Mouse (Mus musculus) layer of hippocampus, adult 9-10 months (tissue): ENCODE measurements around the gene Phf11b.
A peak's percentile ranks its signal among the peaks of the same experiment; 100 is the strongest.
"Not testable (repeated sequence)": the region's sequence is repeated elsewhere in the genome, so short reads cannot be mapped to it uniquely, and the experiment has no call there.

Experiments used
- DNase-seq: peaks from one replicate; pipeline ENCODE4 v3.0.0; 2022; ENCODE audit warnings: low spot score

Gene Phf11b

DNA sequence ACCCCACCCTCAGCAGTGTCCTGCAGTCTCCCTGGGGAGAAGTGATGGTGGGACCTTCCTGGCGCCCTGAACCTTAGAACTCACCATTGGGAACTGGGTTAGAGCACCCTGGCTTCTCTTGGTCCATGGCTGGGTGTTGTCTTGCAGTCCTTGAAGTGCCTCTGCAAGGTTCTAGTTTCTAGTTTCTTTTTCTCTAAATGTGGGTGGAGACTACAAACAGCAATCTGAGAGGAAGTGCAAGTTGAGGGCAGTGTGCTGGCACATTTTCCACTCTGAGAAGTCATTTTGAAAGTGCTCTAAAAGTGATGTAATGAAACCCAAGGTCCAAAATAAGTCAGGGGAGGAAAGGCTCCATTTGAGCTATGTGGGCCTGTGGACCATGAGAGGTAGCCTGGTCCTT, at the start of gene Phf11b:
Gene Phf11b, minus strand, starts transcription at position 163 of the 400 bp plus-strand sequence.
- DNase-seq, result peak; percentile 20

DNA sequence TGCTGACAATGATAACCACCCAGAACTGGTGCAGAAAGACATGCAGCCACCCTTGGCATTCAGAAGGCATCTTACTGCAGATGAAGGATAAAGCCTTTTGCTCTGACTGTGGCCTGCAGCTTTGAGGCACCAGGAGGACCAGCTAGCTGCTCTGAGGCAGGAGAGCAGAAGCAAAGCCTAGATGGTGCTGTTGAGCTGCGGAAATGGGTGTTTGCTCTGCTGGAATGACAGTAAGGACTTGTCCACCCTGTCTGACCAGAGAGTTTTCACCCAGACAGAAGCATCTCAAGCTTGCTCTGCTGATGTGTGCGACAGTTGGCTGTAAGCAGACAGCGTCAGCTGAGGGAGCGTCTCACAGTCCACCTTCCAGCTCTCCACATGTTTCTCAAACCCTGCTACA, 49.0 kb upstream of the Phf11b start:
- peak; percentile 38 for DNase-seq

DNA sequence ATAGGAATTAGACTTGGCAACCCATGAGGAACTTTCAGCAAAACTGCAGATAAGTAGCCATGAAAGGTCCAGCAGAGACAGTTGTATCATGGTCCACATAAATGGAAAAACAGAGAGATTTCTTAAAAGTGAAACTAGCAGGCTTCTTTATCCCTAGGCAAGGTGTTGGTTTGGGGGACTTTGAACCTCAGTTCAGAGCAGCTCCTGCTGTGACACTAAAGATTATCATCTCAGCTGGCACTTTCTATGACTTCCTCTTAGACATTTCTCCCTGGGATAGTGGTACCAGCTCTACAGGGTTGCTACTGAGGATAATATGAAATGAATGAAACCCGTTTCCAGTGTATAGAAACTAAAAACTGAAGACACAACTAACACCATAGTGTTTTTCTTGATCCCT, 48.4 kb upstream of the Phf11b start:
- DNase-seq, result no peak

DNA sequence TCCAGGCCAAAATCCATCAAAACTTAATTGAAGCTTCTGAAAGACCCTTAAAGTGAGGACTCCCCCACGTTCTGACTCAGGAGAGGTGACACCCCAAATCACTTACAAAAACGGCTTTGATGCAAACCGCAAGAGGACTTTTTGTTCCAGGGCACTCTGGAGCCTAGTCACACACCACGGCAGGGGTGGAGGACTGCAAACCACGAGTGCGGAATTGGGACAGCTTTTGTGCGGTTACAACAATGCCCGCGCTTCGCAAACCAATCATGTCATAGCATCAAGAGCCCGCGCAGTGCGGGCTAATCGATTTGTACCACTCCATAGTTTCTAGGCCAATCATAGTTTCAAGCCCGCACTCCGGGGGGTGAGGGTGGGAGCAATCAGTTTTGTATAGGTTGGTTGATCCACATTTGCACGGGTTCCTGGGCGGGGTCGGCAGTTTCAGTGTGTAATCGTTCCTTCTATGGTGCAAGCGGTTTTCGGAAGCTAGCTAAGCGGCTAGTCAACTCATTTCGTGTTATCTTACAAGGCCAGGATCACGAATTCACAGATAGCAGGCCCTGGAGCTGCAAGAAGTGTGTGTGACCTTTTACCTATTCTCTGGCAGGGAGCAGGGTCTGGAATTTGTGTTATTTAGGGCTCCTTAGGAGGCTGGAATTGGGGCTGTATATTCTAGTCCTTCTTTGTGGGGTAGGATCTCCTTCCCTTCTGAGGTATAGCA, 29.4 kb upstream of the Phf11b start:
- no peak for DNase-seq

DNA sequence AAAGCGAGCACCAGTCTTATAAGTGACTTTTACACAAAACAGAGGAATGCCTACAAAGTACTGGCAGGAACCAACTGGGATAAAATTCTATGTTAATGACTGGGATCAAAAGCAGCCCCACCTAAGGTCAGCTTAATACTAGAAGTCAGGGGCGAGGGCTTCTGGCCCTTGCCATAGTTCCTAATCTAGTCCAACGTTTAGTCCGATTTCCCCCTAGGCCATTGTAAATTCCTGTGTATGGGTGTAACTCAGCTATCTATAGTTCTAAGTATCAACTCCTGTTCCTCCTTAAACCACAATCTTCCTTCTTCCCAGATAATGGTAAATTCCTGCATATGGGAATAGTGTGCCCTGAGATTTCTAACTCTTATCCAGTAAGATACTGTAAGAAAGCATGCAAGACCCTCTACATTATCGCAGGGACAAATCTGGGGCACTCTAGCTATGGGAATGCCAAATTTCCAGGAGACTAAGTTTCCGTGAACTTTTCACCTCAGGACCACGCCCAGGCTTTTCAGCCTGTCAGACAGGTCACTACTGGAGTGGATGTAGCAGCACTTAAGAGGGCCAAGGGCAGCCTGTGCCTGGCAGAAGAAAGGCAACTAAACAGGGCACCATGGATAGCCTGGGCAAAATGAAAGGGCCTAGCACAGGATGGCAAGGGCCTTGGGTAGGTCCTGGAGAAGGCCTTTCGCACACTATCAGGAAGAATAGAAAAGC, 25.4 kb upstream of the Phf11b start:
- DNase-seq, result no peak

DNA sequence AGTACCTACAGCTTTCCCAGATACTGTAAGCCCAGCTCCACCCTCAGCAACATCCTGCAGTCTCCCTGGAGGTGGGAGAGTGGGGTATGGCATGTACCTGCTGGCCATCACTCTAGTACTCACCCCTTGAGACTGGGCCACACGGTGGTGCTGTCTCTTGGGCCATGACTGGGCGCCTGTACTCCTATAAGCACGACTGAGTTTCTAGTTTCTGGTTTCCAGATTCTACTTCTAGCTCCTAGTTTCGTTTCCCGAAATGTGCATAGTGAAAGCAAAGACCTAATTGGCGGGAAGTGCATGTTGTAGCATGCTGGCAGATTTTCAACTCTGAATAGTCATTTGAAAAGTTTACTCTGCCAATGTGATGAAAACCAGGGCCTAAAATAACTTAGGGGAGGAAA, 24.1 kb upstream of the Phf11b start, which contains the start of gene Phf11d:
Gene Phf11d, minus strand, starts transcription at position 227 of the 401 bp plus-strand sequence.
- DNase-seq, result peak; percentile 53

DNA sequence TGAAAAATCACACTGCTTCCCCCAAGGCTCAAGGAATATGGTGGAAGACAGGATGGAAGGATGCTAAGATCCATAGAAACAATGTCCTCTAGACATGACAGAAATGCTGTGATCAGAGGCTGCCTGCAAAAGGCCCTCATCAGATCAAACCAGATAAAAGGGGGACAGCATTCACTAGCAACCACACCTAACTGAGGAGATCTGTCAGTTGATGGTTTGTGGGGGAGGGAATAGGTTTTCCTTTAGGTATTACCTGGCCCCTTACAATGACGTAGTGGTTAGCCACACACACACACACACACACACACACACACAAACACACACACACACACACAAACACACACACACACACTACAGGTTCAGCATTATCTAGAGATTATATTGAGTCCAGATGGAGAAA, 1.6 kb downstream of the Phf11b start:
- no peak for DNase-seq

DNA sequence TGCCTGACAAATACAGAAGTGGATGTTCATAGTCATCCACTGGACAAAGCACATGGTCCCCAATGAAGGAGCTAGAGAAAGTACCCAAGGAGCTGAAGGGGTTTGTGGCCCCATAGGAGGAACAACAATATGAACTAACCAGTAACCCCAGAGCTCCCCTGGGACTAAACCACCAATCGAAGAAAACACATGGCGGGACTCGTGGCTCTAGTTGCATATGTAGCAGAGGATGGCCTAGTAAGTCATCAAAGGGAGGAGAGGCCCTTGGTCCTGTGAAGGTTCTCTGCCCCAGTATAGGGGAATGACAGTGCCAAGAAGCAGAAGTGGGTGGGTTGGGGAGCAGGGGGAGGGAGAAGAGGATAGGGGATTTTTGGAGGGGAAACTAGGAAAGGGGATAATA, 5.1 kb downstream of the Phf11b start:
- DNase-seq, result not testable (repeated sequence)

DNA sequence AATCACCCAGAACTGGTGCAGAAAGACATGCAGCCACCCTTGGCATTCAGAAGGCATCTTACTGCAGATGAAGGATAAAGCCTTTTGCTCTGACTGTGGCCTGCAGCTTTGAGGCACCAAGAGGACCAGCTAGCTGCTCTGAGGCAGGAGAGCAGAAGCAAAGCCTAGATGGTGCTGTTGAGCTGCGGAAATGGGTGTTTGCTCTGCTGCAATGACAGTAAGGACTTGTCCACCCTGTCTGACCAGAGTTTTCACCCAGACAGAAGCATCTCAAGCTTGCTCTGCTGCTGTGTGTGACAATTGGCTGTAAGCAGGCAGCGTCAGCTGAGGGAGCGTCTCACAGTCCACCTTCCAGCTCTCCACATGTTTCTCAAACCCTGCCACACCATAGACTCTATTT, 10.7 kb downstream of the Phf11b start:
- peak; percentile 18 for DNase-seq

DNA sequence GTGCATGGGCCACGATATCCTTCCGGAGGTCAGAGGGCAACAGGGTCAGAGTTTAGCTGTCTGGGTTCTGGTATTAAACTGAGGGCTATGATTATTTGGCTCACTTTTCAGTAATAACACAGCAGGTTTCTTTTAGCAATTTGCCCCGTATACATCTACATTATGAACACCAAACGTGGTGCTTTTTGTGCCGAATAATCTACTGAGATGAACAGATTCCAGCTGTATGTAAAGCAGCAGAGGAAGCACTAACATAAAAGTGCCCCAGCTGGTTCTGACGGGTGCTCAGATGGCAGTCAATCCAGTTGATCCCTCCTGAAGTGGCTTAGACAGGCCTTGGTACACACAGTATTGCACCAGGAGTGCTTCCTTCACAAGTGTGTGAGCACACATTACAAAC, 21.2 kb downstream of the Phf11b start:
- DNase-seq, result not testable (repeated sequence)

DNA sequence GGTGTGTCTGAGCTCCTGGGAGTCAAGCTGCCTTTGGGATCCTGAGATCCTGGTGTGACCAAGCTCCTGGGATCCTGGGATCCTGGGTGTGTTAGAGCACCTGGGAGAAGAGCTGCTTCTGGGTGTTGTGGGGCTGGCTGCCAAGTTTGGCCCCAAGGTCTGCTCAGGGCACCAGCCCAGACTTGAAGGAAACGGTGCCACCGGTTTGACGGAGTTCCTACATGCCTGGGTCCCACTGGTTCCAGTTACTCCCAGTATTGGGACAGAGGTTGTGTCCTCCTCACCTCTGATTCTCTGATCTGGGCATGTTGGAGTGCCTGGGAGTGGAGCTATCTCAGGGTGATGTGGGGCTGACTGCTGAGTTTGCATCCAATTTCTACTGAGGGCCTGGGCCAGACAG, 22.1 kb downstream of the Phf11b start:
- DNase-seq, result not testable (repeated sequence)

DNA sequence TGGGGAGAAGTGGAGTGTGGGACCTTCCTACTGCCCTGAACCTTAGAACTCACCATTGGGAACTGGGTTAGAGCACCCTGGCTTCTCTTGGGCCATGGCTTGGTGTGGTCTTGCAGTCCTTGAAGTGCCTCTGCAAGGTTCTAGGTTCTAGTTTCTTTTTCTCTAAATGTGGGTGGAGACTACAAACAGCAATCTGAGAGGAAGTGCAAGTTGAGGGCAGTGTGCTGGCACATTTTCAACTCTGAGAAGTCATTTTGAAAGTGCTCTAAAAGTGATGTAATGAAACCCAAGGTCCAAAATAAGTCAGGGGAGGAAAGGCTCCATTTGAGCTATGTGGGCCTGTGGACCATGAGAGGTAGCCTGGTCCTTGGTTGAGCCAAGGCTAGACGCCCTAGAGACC, 43.8 kb downstream of the Phf11b start, which contains the start of gene Phf11a:
Gene Phf11a, minus strand, starts transcription at position 132 of the 400 bp plus-strand sequence.
- peak; percentile 36 for DNase-seq

DNA sequence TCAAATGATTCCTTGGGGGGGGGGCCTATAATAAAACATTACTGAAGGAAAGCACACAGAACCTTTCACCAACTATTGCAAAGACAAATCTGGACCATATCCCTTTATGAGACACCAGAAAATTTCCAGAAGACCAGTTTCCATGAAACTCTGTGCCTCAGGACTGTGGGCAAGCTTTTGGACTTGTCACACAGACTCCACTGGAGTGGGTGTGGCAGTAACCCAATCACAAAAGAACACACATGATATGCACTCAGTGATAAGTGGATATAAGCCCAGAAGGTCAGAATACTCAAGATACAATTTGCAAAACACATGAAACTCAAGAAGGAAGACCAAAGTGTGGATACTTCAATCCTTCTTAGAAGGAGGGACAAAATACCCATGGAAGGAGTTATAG, 49.4 kb downstream of the Phf11b start:
- DNase-seq, result not testable (repeated sequence)

DNA sequence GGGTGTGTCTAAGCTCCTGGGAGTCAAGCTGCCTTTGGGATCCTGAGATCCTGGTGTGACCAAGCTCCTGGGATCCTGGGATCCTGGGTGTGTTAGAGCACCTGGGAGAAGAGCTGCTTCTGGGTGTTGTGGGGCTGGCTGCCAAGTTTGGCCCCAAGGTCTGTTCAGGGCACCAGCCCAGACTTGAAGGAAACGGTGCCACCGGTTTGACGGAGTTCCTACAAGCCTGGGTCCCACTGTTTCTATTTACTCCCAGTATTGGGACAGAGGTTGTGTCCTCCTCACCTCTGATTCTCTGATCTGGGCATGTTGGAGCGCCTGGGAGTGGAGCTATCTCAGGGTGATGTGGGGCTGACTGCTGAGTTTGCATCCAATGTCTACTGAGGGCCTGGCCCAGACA, 66.2 kb downstream of the Phf11b start:
- DNase-seq, result not testable (repeated sequence)
